Mouse (Mus musculus) gastrocnemius, postnatal 36 days (tissue): ENCODE measurements around the gene Hadhb. TPM values are rescaled to one million over a fixed set of nuclear protein-coding genes. Genes with fewer than 3 reads are reported as not detected.

Source experiments
- DNase-seq, 2 experiments: peaks; one replicate each; pipeline ENCODE4 v3.0.0; 2022
- intact Hi-C: fragments of 180-260 bp; cut with DNase I; formaldehyde crosslinking; loops from one replicate; pipeline ENCODE4 v1.15.1; 2025
- microRNA-seq, 2 experiments: library from miRNA; unstranded; fragments of <30 nt; microRNA quantifications; one replicate each; pipeline ENCODE4 v1.2.0; 2021
- total RNA-seq, 2 experiments: library from RNA; stranded (reverse); gene quantifications; 2 replicates each; pipeline ENCODE4 v1.2.3; 2021

Gene Hadhb
- total RNA-seq, 2 experiments from 2014 or later, result 351 to 401 TPM

DNA sequence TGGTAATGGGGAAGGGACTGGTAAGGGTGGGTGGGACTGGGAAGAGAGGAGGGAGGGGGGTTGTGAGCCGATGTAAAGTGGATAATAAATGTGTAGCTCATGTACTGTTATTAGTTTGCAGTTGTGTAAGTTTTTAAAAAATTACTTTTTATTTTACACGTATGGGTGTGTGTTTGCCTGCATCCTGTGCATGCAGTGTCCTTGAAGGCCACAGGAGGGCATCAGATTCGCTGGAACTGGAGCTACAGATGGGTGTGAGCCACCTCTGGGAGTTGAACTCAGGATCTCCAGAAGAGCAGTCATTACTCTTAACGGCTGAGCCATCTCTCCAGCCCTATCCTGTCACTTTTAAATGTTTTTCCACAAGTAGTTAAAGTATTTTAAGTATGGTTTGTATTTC, 75.9 kb downstream of the Hadhb start:
- no peak for DNase-seq
- intact Hi-C loops, result no loop called here

DNA sequence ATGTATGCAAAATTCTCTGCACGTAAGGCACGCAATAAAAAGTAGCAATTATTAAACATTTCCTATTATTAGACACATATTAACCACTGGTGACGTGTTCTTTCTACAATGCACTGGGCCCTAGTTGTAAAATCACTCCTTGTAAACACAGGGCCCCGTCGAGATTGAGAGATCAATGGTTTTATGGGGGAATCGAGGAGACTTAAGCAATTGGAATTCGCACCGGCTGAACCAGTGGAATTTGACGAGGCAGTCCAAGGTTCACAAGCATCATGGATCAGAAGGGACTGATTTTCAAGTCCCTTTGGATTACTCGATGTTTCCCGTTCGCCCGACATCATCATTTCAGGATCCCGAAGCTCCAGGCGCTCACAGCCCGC, 76.8 kb downstream of the Hadhb start:
- DNase-seq, result no peak
- intact Hi-C loops, result no loop called here

DNA sequence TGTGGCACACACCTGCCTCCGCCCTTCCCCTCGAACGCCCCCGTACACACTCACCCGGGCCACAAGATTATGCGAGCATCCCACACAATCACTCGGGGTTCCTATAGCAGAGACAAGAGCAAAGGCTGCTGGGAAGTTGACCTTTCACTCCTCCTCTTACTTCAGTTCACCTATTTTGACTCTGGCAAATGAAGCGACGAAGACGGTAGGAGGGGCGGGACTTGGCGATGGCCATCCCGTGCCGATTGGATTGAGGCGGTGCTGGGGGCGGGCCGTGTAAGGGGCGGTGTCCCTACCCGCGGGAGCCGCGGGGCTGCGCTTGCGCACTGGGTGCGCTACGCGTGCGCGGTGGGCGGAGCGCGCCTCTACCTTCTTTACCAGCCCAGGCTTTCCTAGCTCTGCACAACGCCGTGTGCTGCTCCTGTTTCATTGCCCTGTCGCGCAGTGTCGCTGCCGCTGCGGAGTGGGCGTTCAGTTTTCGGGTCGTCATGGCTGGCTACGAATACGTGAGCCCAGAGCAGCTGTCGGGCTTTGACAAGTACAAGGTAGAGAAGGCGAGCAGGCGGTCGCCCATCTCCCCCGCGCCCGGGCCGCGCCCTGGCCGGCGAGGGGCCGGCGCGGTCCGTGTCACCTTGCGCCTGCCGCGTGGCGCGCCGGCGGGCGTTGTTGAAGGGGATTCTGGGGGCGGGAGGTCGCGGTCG, 77.4 kb downstream of the Hadhb start, which contains the start of gene Selenoi:
Selenoi (plus strand) TSS at position 311 of the 701 bp plus-strand sequence.
- DNase-seq, result peak; percentile 98 to 99
- intact Hi-C loops, result no loop called here

DNA sequence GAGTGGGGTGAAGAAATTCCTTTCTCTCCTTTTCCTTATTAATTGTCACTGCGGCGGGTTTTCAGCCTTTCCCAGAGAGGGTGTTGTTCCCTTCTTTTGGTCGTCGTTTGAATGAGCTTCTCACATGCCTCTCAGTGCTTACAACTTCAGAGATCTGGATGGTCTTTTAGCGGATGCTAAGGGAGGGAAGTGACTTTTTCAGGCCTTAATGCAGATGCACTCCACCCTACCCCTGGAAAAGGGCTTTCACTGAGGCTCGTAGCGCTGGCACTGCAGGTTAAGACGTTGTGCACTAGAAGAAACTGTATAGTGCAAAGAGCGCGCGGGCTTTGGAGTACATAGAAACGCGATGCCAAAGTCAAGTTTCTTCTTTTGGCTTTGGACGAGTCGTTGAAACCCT, 78.0 kb downstream of the Hadhb start:
- intact Hi-C loops, result no loop called here
- no peak for DNase-seq

DNA sequence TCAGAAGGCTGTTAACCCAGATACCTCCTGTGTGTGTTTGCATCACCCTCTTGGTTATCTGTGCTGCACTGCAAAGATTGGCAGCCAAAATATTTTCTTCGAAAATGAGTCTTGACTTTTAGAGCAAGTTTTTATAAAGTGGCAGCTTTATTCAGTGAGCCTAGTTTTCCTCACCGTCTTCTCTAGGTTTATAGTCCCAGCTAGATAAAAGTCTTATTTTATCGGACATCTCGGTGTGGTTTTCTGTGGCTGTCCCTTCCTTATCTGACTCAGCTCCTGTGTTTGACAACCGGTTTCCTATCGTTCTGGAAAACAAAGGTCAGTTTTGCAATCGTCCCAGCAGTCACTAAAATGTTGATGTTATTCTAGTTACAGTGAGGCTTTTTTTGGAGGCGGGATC, 78.9 kb downstream of the Hadhb start:
- intact Hi-C loops, result no loop called here

More for the DNA sequence above, 78.9 kb downstream of the Hadhb start:
- no peak for DNase-seq

Small RNAs within 50 kb of the gene (microRNA-seq; reads per million reads assigned to microRNA genes)
- 0.36 to 2.2 reads per million in 2 experiments for gene Mir1960

Other genes with a start within 250 kb of the Hadhb start
- not detected for gene Il6, start 142.1 kb upstream of the Hadhb start, total RNA-seq
- 1 to 10 TPM; 1.5 to 1.9 TPM for gene Tyms, start 81.6 kb upstream of the Hadhb start, total RNA-seq
- gene Garem2, start 50.1 kb upstream of the Hadhb start, total RNA-seq, result not detected
- not detected for gene 3110082J24Rik, start 49.2 kb upstream of the Hadhb start, total RNA-seq
- gene Hadha, start 86 bp upstream of the Hadhb start, total RNA-seq, result 100 to 1,000 TPM; 299 to 336 TPM
- not detected for gene Adgrf3, start 50.5 kb downstream of the Hadhb start, total RNA-seq
- gene Selenoi, start 77.3 kb downstream of the Hadhb start, total RNA-seq, result 1 to 10 TPM; 9.0 to 9.8 TPM
- under 1 TPM in 1 of 2 experiments, not detected in 1; 0.48 TPM for gene Drc1, start 126.1 kb downstream of the Hadhb start, total RNA-seq